Mouse (Mus musculus) forebrain, embryonic 13.5 days (tissue): Measurements from ENCODE around the gene Baz2b. TPM values are rescaled to one million over a fixed set of nuclear protein-coding genes. Genes with fewer than 3 reads are reported as not detected.

Experiments
- ATAC-seq: fragments of 200-750 bp; cut with Nextera tagmentation; 2 replicates; pipeline ENCODE4 v1.8.0; 2017
- H3K27ac ChIP-seq: fragments of 300-500 bp; sonication (generic); 2 replicates; pipeline ENCODE4 v1.5.1; 2015; ENCODE audit warnings: inconsistent platforms, mild to moderate bottlenecking, moderate library complexity
- H3K27me3 ChIP-seq: fragments of 300-500 bp; sonication (generic); 2 replicates; pipeline ENCODE4 v1.6.1; 2015; ENCODE audit warnings: mild to moderate bottlenecking, inconsistent platforms
- H3K36me3 ChIP-seq: fragments of 300-500 bp; sonication (generic); 2 replicates; pipeline ENCODE4 v1.6.1; 2015; ENCODE audit warnings: mild to moderate bottlenecking, inconsistent platforms; ENCODE audit not compliant: poor library complexity, severe bottlenecking
- H3K4me1 ChIP-seq: fragments of 300-500 bp; sonication (generic); 2 replicates; pipeline ENCODE4 v1.6.1; 2015; ENCODE audit warnings: inconsistent platforms
- H3K4me2 ChIP-seq: fragments of 300-500 bp; sonication (generic); 2 replicates; pipeline ENCODE4 v1.6.1; 2015; ENCODE audit warnings: inconsistent platforms, mild to moderate bottlenecking, moderate library complexity
- H3K4me3 ChIP-seq: fragments of 300-500 bp; sonication (generic); 2 replicates; pipeline ENCODE4 v1.5.1; 2015; ENCODE audit warnings: mild to moderate bottlenecking, inconsistent platforms
- H3K9ac ChIP-seq: fragments of 300-500 bp; sonication (generic); 2 replicates; pipeline ENCODE4 v1.6.1; 2015; ENCODE audit warnings: mild to moderate bottlenecking, inconsistent platforms
- H3K9me3 ChIP-seq: fragments of 300-500 bp; sonication (generic); replicated peaks from 2 replicates; pipeline ENCODE4 v1.6.1; 2016; ENCODE audit warnings: inconsistent platforms
- WGBS: fragments of 180-500 bp; shearing (Covaris S2); methylation state at CpG from one replicate; pipeline ENCODE4 v1.1.7; 2015; 5-methylcytosine and 5-hydroxymethylcytosine counted together
- polyA plus RNA-seq: library from polyadenylated mRNA; unstranded; fragments of >200 nt; fragmentation: Nextera tagmentation; extraction: Ambion mirVana; gene quantifications from 2 replicates; pipeline ENCODE4 v1.2.1, GENCODE M21; 2015

Gene Baz2b
- polyA plus RNA-seq, 1 experiment from 2014 or later: 85.7 TPM

GRCm38 (mm10) chr2:60114901-60115300 is 94.7 kb downstream of the Baz2b start:
- Histone ChIP-seq H3K27me3 (no peaks in the 10 kb centered on the region), H3K4me2 (no peak overlapping the region), H3K4me1 (peaks cover 56% of the 10 kb centered on the region), H3K27ac (no peak overlapping the region), H3K9me3 (no peaks in the 10 kb centered on the region), H3K4me3 (no peak overlapping the region), H3K36me3 (peaks cover 15% of the 10 kb centered on the region), H3K9ac (no peak overlapping the region)
- no peak for ATAC-seq
- 83% methylated on average over 4 of the region's 4 CpGs for WGBS

- H3K27ac ChIP-seq: no peak overlapping the region
- peaks cover 15% of the 10 kb centered on the region for H3K36me3 ChIP-seq
Measured at GRCm38 (mm10) chr2:60113661-60114560, 95.7 kb downstream of the Baz2b start.

GRCm38 (mm10) chr2:60112116-60112515 is 97.5 kb downstream of the Baz2b start:
- ATAC-seq: no peak
- 95% methylated on average over 2 of the region's 2 CpGs for WGBS

More at GRCm38 (mm10) chr2:60113661-60114560, 95.7 kb downstream of the Baz2b start:
- ATAC-seq: no peak
- Histone ChIP-seq H3K27me3 (no peaks in the 10 kb centered on the region), H3K4me1 (peaks cover 50% of the 10 kb centered on the region), H3K9ac (no peak overlapping the region), H3K9me3 (no peaks in the 10 kb centered on the region), H3K4me2 (no peak overlapping the region), H3K4me3 (no peak overlapping the region)
- 86% methylated on average over 12 of the region's 12 CpGs for WGBS

GRCm38 (mm10) chr2:60109001-60109400 is 100.6 kb downstream of the Baz2b start:
- no peak for ATAC-seq
- H3K4me2 ChIP-seq: no peak overlapping the region
- H3K36me3 ChIP-seq: peaks cover 15% of the 10 kb centered on the region
- H3K9me3 ChIP-seq: no peaks in the 10 kb centered on the region
- H3K9ac ChIP-seq: no peak overlapping the region
- H3K27me3 ChIP-seq: no peaks in the 10 kb centered on the region
- H3K4me3 ChIP-seq: no peak overlapping the region
- WGBS: 90% methylated on average over 3 of the region's 3 CpGs
- H3K4me1 ChIP-seq: peaks cover 5% of the 10 kb centered on the region
- no peak overlapping the region for H3K27ac ChIP-seq

More at GRCm38 (mm10) chr2:60112116-60112515, 97.5 kb downstream of the Baz2b start:
- no peaks in the 10 kb centered on the region for H3K9me3 ChIP-seq
- peaks cover 34% of the 10 kb centered on the region for H3K4me1 ChIP-seq
- no peak overlapping the region for H3K27ac ChIP-seq
- no peaks in the 10 kb centered on the region for H3K27me3 ChIP-seq
- no peak overlapping the region for H3K4me2 ChIP-seq
- peaks cover 15% of the 10 kb centered on the region for H3K36me3 ChIP-seq
- no peak overlapping the region for H3K9ac ChIP-seq
- H3K4me3 ChIP-seq: no peak overlapping the region

- Histone ChIP-seq H3K9ac (no peak overlapping the region), H3K9me3 (no peaks in the 10 kb centered on the region), H3K4me1 (no peaks in the 10 kb centered on the region), H3K36me3 (peaks cover 6% of the 10 kb centered on the region; the same call in 1 of the 2 replicates), H3K27ac (no peak overlapping the region), H3K27me3 (no peaks in the 10 kb centered on the region), H3K4me3 (no peak overlapping the region), H3K4me2 (no peak overlapping the region)
- WGBS: 84% methylated on average over 4 of the region's 4 CpGs
- ATAC-seq: no peak
Measured at GRCm38 (mm10) chr2:60096625-60097024, 113.0 kb downstream of the Baz2b start.

GRCm38 (mm10) chr2:60090280-60090679 is 119.4 kb downstream of the Baz2b start:
- WGBS: 24% methylated on average over 6 of the region's 6 CpGs
- H3K27ac ChIP-seq: no peak overlapping the region; the same call in 1 of the 2 replicates
- peaks cover 12% of the 10 kb centered on the region for H3K4me1 ChIP-seq
- H3K27me3 ChIP-seq: no peaks in the 10 kb centered on the region
- H3K9me3 ChIP-seq: no peaks in the 10 kb centered on the region
- H3K4me2 ChIP-seq: no peak overlapping the region
- no peak overlapping the region for H3K4me3 ChIP-seq
- no peak overlapping the region for H3K9ac ChIP-seq
- ATAC-seq: no peak
- 0 out of 2 replicates have a peak, but pooled peaks cover 7% of the 10 kb centered on the region for H3K36me3 ChIP-seq

GRCm38 (mm10) chr2:60089528-60090247 is 120.0 kb downstream of the Baz2b start:
- Histone ChIP-seq H3K4me1 (peaks cover 12% of the 10 kb centered on the region), H3K36me3 (0 out of 2 replicates have a peak, but pooled peaks cover 7% of the 10 kb centered on the region), H3K27me3 (no peaks in the 10 kb centered on the region), H3K9me3 (no peaks in the 10 kb centered on the region), H3K27ac (peak overlapping the region; percentile 51), H3K4me2 (peak overlapping the region; percentile 37), H3K9ac (no peak overlapping the region; the same call in 1 of the 2 replicates), H3K4me3 (no peak overlapping the region)
- WGBS: 34% methylated on average over 15 of the region's 15 CpGs
- ATAC-seq: 0 out of 2 replicates have a peak, but pooled peaks have one; percentile 25

GRCm38 (mm10) chr2:60088785-60089527 is 120.7 kb downstream of the Baz2b start:
- Histone ChIP-seq H3K4me3 (no peak overlapping the region), H3K27me3 (no peaks in the 10 kb centered on the region), H3K27ac (no peak overlapping the region), H3K4me1 (peaks cover 14% of the 10 kb centered on the region), H3K4me2 (peak overlapping the region; percentile 37; the same call in 1 of the 2 replicates), H3K9ac (no peak overlapping the region), H3K9me3 (no peaks in the 10 kb centered on the region), H3K36me3 (0 out of 2 replicates have a peak, but pooled peaks cover 7% of the 10 kb centered on the region)
- 83% methylated on average over 14 of the region's 14 CpGs for WGBS
- ATAC-seq: no peak

GRCm38 (mm10) chr2:60086197-60086903 is 123.3 kb downstream of the Baz2b start:
- Histone ChIP-seq H3K9ac (no peak overlapping the region), H3K4me1 (peaks cover 28% of the 10 kb centered on the region), H3K27me3 (no peaks in the 10 kb centered on the region), H3K36me3 (0 out of 2 replicates have a peak, but pooled peaks cover 7% of the 10 kb centered on the region), H3K9me3 (no peaks in the 10 kb centered on the region), H3K4me3 (no peak overlapping the region), H3K4me2 (no peak overlapping the region), H3K27ac (no peak overlapping the region)
- ATAC-seq: no peak
- 84% methylated on average over 8 of the region's 8 CpGs for WGBS

GRCm38 (mm10) chr2:60084823-60085222 is 124.8 kb downstream of the Baz2b start:
- Histone ChIP-seq H3K36me3 (0 out of 2 replicates have a peak, but pooled peaks cover 7% of the 10 kb centered on the region), H3K9me3 (no peaks in the 10 kb centered on the region), H3K27ac (no peak overlapping the region), H3K4me1 (peaks cover 21% of the 10 kb centered on the region), H3K4me3 (no peak overlapping the region), H3K27me3 (no peaks in the 10 kb centered on the region), H3K9ac (no peak overlapping the region), H3K4me2 (no peak overlapping the region)
- WGBS: 100% methylated on average over 1 of the region's 1 CpGs
- no peak for ATAC-seq
